Mouse (Mus musculus) cerebellum, adult 2 months (tissue): ENCODE results near the gene Nos1.

Experiments
- CTCF ChIP-seq: fragments of 200-500 bp; IDR thresholded peaks from 2 replicates; pipeline ENCODE4 v1.5.1; 2011; ENCODE audit warnings: low read depth, mild to moderate bottlenecking, control low read depth, low read length, moderate library complexity, borderline replicate concordance; ENCODE audit not compliant: insufficient read depth
- POLR2A ChIP-seq: fragments of 200-500 bp; IDR thresholded peaks from 2 replicates; pipeline ENCODE4 v1.6.1; 2011; ENCODE audit warnings: low read length, control low read depth, borderline replicate concordance; ENCODE audit not compliant: insufficient read depth

GRCm38 (mm10) chr5:117909524-117909923 lies 128.7 kb downstream of the Nos1 start:
- TF ChIP-seq POLR2A (no peak), CTCF (no peak)
